Mouse (Mus musculus): ENCODE measurements at regions not wholly inside any gene's neighbourhood (a gene's known extent, or its start where the extent isn't known, plus 50 kb on each side); places are given as distances from the start of the nearest gene placed in this dataset.

GRCm38 (mm10) chr2:79045508-79045907 lies 177.6 kb downstream of the Ube2e3 start:
- no peak for TF ChIP-seq MAX (IDR thresholded peaks at IDR 0.05)
- no peak for TF ChIP-seq MYOD1 (IDR thresholded peaks at IDR 0.05; ENCODE audit: control insufficient read depth, insufficient read length, low read depth)
- no peak for TF ChIP-seq CTCF (IDR thresholded peaks at IDR 0.05; ENCODE audit: control insufficient read depth, insufficient read depth, insufficient read length)
- H3K27me3 ChIP-seq (ENCODE audit: control insufficient read depth, insufficient read depth, insufficient read length), result no peaks in the 10 kb centered on the region

DNA sequence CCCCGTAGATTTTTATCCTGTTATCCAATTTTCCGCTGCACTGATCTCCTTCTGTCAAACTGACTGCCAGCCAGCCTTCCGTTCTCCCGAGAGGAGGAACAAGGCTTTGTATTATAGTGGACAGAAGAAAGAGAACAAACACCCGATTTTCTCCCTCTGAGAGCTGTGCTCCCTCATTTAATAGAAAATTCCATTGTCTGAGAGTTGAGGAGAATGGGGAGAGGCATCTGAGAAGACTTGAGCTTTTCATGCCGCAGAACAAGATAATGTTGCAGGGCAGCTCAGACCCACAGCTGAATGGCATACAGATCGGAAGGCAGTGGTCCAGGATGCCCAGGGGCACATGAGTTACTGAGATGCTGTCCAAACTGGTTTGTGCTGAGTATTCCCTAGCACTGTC lies 180.1 kb downstream of the Ube2e3 start:
- Histone ChIP-seq H3K79me2 (ENCODE audit: control insufficient read depth, insufficient read depth) (no peaks in the 10 kb centered on the region), H3K36me3 (ENCODE audit: control insufficient read depth, insufficient read depth) (no peaks in the 10 kb centered on the region), H3ac (ENCODE audit: control insufficient read depth, insufficient read length, low read depth) (no peak overlapping the region), H3K79me3 (ENCODE audit: low read depth) (no peaks in the 10 kb centered on the region), H3K4me3 (ENCODE audit: insufficient read depth, poor library complexity, severe bottlenecking) (no peak overlapping the region), H3K27me3 (ENCODE audit: control insufficient read depth, insufficient read depth, insufficient read length) (no peaks in the 10 kb centered on the region)
- TF ChIP-seq MYOD1 (IDR thresholded peaks at IDR 0.05; ENCODE audit: control insufficient read depth, insufficient read length, low read depth), result no peak
- TF ChIP-seq MAX (IDR thresholded peaks at IDR 0.05), result no peak
- no peak for TF ChIP-seq FOSL1 (IDR thresholded peaks at IDR 0.05; ENCODE audit: insufficient read depth, low read length, poor library complexity, severe bottlenecking)
- TF ChIP-seq CTCF (IDR thresholded peaks at IDR 0.05; ENCODE audit: control insufficient read depth, insufficient read depth, insufficient read length), result no peak
- no peak for TF ChIP-seq MYOG (IDR thresholded peaks at IDR 0.05; ENCODE audit: control insufficient read depth, extremely low read depth, insufficient read length)
- TF ChIP-seq USF1 (IDR thresholded peaks at IDR 0.05; ENCODE audit: low read depth), result no peak
- no peak for TF ChIP-seq CEBPB (IDR thresholded peaks at IDR 0.05; ENCODE audit: low read depth)

More at GRCm38 (mm10) chr2:79045508-79045907, 177.6 kb downstream of the Ube2e3 start:
- no peaks in the 10 kb centered on the region for H3K79me2 ChIP-seq (ENCODE audit: control insufficient read depth, insufficient read depth)
- no peak overlapping the region for H3ac ChIP-seq (ENCODE audit: control insufficient read depth, insufficient read length, low read depth)
- H3K4me3 ChIP-seq (ENCODE audit: insufficient read depth, poor library complexity, severe bottlenecking), result no peak overlapping the region
- H3K36me3 ChIP-seq (ENCODE audit: control insufficient read depth, insufficient read depth), result no peaks in the 10 kb centered on the region
- H3K79me3 ChIP-seq (ENCODE audit: low read depth), result no peaks in the 10 kb centered on the region

- Histone ChIP-seq H3K27me3 (ENCODE audit: control insufficient read depth, insufficient read depth, insufficient read length) (no peaks in the 10 kb centered on the region), H3K4me3 (ENCODE audit: insufficient read depth, poor library complexity, severe bottlenecking) (no peak overlapping the region), H3K79me3 (ENCODE audit: low read depth) (no peaks in the 10 kb centered on the region), H3K36me3 (ENCODE audit: control insufficient read depth, insufficient read depth) (no peaks in the 10 kb centered on the region), H3K79me2 (ENCODE audit: control insufficient read depth, insufficient read depth) (no peaks in the 10 kb centered on the region), H3ac (ENCODE audit: control insufficient read depth, insufficient read length, low read depth) (no peak overlapping the region)
- no peak for TF ChIP-seq MYOG (IDR thresholded peaks at IDR 0.05; ENCODE audit: control insufficient read depth, extremely low read depth, insufficient read length)
- TF ChIP-seq CEBPB (IDR thresholded peaks at IDR 0.05; ENCODE audit: low read depth), result no peak
- no peak for TF ChIP-seq USF1 (IDR thresholded peaks at IDR 0.05; ENCODE audit: low read depth)
- no peak for TF ChIP-seq MYOD1 (IDR thresholded peaks at IDR 0.05; ENCODE audit: control insufficient read depth, insufficient read length, low read depth)
These were observed 181.0 kb downstream of the Ube2e3 start for GRCm38 (mm10) chr2:79048777-79049537.

- no peaks in the 10 kb centered on the region for H3K27me3 ChIP-seq (ENCODE audit: control insufficient read depth, insufficient read depth, insufficient read length)
- H3K4me3 ChIP-seq (ENCODE audit: insufficient read depth, poor library complexity, severe bottlenecking), result no peak overlapping the region
- H3ac ChIP-seq (ENCODE audit: control insufficient read depth, insufficient read length, low read depth), result no peak overlapping the region
- no peak for TF ChIP-seq MYOD1 (IDR thresholded peaks at IDR 0.05; ENCODE audit: control insufficient read depth, insufficient read length, low read depth)
- no peak for TF ChIP-seq MAX (IDR thresholded peaks at IDR 0.05)
- TF ChIP-seq CTCF (IDR thresholded peaks at IDR 0.05; ENCODE audit: control insufficient read depth, insufficient read depth, insufficient read length), result no peak
- TF ChIP-seq CEBPB (IDR thresholded peaks at IDR 0.05; ENCODE audit: low read depth), result no peak
- TF ChIP-seq MYOG (IDR thresholded peaks at IDR 0.05; ENCODE audit: control insufficient read depth, extremely low read depth, insufficient read length), result no peak
- TF ChIP-seq USF1 (IDR thresholded peaks at IDR 0.05; ENCODE audit: low read depth), result no peak
- no peak for TF ChIP-seq FOSL1 (IDR thresholded peaks at IDR 0.05; ENCODE audit: insufficient read depth, low read length, poor library complexity, severe bottlenecking)
- H3K79me2 ChIP-seq (ENCODE audit: control insufficient read depth, insufficient read depth), result no peaks in the 10 kb centered on the region
- H3K36me3 ChIP-seq (ENCODE audit: control insufficient read depth, insufficient read depth), result no peaks in the 10 kb centered on the region
- no peaks in the 10 kb centered on the region for H3K79me3 ChIP-seq (ENCODE audit: low read depth)
These were observed 182.6 kb downstream of the Ube2e3 start for GRCm38 (mm10) chr2:79050495-79051046.

DNA sequence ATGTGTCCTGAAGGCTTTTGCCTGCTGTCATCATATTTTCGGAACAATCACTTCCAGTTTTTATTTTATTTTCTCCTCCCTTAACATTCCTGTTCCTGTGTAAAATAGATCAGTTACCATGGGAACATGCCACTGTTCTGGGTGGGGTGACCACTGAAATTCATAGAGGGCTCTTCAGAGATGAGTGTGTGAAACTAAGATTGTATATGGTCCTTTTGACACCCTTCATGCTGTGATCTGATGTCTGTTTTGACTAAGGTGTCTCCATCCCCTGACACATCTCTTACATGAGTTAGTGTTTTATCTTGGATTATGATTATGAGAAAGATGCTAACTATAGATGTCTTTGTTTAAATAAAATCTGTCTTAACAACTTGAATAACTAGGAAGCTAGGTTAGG lies 184.3 kb downstream of the Ube2e3 start:
- Histone ChIP-seq H3K27me3 (ENCODE audit: control insufficient read depth, insufficient read depth, insufficient read length) (no peaks in the 10 kb centered on the region), H3K79me2 (ENCODE audit: control insufficient read depth, insufficient read depth) (no peaks in the 10 kb centered on the region), H3K4me3 (ENCODE audit: insufficient read depth, poor library complexity, severe bottlenecking) (no peak overlapping the region), H3K36me3 (ENCODE audit: control insufficient read depth, insufficient read depth) (no peaks in the 10 kb centered on the region), H3ac (ENCODE audit: control insufficient read depth, insufficient read length, low read depth) (no peak overlapping the region), H3K79me3 (ENCODE audit: low read depth) (no peaks in the 10 kb centered on the region)
- no peak for TF ChIP-seq USF1 (IDR thresholded peaks at IDR 0.05; ENCODE audit: low read depth)
- no peak for TF ChIP-seq MYOD1 (IDR thresholded peaks at IDR 0.05; ENCODE audit: control insufficient read depth, insufficient read length, low read depth)
- TF ChIP-seq MAX (IDR thresholded peaks at IDR 0.05), result no peak
- TF ChIP-seq CEBPB (IDR thresholded peaks at IDR 0.05; ENCODE audit: low read depth), result no peak
- no peak for TF ChIP-seq FOSL1 (IDR thresholded peaks at IDR 0.05; ENCODE audit: insufficient read depth, low read length, poor library complexity, severe bottlenecking)
- TF ChIP-seq MYOG (IDR thresholded peaks at IDR 0.05; ENCODE audit: control insufficient read depth, extremely low read depth, insufficient read length), result no peak
- TF ChIP-seq CTCF (IDR thresholded peaks at IDR 0.05; ENCODE audit: control insufficient read depth, insufficient read depth, insufficient read length), result no peak

DNA sequence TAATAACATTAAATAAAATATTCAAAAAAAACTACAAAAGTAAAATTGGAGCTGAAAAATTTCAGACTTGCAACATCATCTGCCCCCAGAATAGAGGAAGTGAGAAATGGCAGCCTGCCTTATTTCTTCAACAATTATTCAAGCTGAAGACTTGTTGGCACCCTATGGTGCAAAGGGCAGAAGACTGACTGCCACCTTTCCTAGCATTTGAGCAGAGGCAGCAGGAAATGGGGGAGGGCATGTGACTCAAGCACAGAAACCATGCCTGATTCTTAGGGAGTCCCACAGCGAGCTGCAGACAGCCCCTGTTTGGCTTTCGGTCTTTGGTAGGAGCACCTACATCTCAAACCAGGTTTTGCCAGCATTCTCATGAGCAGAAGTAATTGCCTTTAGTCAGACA lies 188.2 kb downstream of the Ube2e3 start:
- Histone ChIP-seq H3ac (ENCODE audit: control insufficient read depth, insufficient read length, low read depth) (no peak overlapping the region), H3K79me2 (ENCODE audit: control insufficient read depth, insufficient read depth) (no peaks in the 10 kb centered on the region), H3K27me3 (ENCODE audit: control insufficient read depth, insufficient read depth, insufficient read length) (no peaks in the 10 kb centered on the region), H3K36me3 (ENCODE audit: control insufficient read depth, insufficient read depth) (no peaks in the 10 kb centered on the region), H3K4me3 (ENCODE audit: insufficient read depth, poor library complexity, severe bottlenecking) (no peak overlapping the region), H3K79me3 (ENCODE audit: low read depth) (no peaks in the 10 kb centered on the region)
- TF ChIP-seq MAX (IDR thresholded peaks at IDR 0.05) (no peak), MYOG (IDR thresholded peaks at IDR 0.05; ENCODE audit: control insufficient read depth, extremely low read depth, insufficient read length) (no peak), CEBPB (IDR thresholded peaks at IDR 0.05; ENCODE audit: low read depth) (no peak), FOSL1 (IDR thresholded peaks at IDR 0.05; ENCODE audit: insufficient read depth, low read length, poor library complexity, severe bottlenecking) (no peak), MYOD1 (IDR thresholded peaks at IDR 0.05; ENCODE audit: control insufficient read depth, insufficient read length, low read depth) (no peak), USF1 (IDR thresholded peaks at IDR 0.05; ENCODE audit: low read depth) (no peak), CTCF (IDR thresholded peaks at IDR 0.05; ENCODE audit: control insufficient read depth, insufficient read depth, insufficient read length) (no peak)

Data from C2C12 (cell line).